Mouse (Mus musculus) heart, postnatal 4 days (tissue): ENCODE data around the gene Med13l. TPM values are rescaled to one million over a fixed set of nuclear protein-coding genes. Genes with fewer than 3 reads are reported as not detected.

ENCODE experiments used
- DNase-seq: peaks from one replicate; pipeline ENCODE4 v3.0.0; 2021
- total RNA-seq, 2 experiments: library from RNA; stranded (reverse); gene quantifications; 2 replicates each; pipeline ENCODE4 v1.2.3; 2021

Med13l gene
- total RNA-seq = 10 to 100 TPM; 38.5 to 40.9 TPM

DNA sequence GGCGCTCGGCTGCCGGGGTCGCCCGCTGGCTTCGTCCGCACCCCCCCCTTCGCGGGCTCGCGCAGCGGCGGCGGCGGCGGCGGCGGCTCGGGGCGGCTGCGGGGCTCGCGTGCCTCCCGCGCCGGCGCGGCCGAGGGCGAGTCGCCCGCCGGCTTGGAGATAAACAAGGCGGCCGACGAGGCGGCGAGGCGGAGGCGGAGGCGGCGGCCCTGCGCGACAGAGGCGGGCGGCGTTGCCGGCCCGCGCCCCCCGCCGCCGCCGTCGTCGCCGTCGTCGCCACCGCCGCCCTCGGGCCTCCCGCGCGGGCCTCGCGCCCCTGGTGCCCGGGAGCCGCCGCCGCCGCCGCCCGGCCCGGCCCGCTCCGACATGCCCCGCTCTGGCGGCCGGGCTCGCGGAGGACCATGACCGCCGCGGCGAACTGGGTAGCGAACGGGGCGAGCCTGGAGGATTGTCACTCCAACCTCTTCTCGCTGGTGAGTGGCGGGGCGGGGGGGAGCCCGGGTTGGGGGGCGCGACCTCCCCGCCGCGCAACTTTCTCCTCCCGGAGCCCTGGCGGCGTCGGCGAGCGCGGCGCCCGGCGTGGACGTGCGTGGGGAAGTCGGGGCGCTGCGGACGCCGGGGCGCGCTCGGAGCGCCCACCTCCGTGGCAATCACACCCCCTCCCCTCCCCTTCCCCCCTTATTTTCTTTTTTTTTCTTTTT lies at the start of gene Med13l:
Gene Med13l (plus strand): TSS at position 295 of the 701 bp plus-strand sequence.
- peak; percentile 83 for DNase-seq

DNA sequence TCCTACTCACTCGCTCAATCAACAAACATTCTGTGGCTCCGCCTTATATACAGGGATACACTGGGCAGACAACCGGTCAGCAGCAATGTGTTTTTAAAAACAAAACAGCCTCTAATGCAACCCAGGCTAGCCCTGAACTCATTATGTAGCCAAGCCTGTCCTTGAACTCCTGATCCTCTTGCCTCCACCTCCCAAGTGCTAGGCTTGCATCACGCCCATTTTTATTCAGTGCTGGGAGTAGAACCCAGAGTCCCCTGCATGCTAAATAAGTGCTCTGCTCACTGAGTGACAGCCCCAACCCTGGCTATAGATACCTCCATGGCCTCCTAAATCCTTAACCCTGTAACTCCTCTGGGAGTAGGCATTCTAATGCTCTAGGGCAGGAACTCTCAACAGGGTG lies 49.5 kb upstream of the Med13l start:
- DNase-seq = no peak

DNA sequence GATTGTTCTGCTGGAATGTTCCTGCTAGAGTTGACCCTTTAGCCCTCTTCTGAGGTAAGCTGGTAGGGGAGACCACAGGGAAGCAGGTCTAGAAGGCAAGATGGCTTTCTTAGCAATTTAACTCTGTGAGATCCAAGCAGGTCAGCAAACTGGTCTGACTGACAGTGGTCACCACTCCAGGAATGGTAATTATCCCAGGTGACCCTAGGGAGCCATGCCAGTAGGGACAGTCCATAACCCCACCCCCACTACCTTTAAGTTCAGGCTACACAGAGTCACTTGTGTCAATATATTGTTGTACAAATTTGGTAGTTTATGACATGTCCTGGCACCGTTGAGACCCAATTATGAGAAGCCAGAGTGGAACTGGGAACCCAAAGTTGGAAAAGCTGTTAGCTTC lies 47.5 kb upstream of the Med13l start:
- DNase-seq = no peak

DNA sequence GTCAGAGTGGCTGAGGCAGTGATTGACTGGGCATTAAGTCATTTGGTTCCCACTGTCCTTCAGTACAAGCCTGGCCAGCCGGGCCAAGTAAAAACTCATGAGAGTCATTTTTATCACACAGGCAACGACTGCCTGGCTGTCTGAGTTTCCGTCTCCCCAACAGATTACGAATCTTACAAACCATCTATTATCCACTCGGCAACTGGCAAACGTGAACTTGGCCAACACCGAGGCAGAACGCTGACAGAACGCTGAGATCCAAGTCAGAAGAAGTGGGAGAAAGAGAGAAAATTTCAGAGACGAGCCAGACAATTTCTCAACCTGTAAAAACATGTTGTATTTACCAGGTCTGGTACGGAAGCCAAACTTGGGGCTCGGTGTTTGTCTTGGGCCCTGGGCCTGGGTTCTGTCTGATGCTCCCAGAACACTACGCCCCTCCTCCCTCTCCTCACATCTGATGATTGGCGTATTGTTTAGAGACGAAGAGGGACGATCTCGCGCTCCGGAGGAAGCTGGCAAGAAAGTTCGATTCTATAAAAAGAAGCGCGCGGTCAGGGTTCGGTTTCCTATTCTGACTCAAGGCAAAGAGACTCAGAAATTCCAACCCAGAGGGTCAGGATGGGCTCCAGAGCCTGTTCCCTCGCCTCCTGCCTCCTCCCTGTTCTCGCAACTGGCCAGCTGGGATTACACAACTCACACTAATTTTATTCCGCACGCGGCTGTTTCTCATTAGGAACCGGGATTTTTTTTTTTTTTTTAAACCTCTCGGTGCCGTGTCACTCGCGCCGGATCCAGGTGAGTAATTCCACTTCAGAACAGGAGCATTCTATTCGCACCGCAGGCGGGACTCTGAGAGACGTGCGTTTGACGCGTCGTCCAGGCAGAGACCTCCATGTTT lies 46.6 kb upstream of the Med13l start:
- DNase-seq = peak; percentile 64

DNA sequence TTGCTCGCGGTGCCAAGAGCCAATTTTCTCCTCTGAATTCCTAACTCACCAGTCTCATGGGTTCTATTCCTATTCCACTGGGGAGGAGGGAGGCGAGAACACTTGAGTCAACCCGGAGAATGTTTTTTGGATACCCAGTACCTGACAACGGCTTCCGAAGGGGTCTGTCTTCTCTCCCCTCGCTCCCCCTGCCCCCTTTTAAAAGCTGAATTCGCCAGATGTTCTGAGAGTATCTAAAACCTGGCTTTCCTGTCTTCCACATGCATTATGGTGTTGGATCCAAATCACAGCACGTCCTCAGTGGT lies 46.0 kb upstream of the Med13l start:
- DNase-seq = no peak

DNA sequence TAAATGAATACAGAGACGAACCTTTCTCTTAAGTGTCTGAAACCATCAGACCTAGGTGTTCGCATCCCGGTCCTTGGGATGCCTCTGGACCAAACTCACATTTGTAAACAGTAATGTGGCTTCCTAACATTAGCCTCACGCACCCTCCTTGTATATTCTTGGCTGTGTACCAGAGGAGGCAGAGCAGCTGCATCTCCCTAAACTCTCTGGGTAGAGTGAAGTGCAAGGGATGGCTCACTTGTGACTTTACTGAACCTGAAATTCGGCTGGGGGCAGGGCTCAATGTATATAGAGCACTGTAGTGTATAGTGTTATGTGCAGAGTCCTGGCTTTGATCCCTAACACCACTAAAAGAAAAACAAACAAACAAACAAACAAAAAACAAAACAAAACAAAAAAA lies 45.6 kb upstream of the Med13l start:
- DNase-seq = no peak

DNA sequence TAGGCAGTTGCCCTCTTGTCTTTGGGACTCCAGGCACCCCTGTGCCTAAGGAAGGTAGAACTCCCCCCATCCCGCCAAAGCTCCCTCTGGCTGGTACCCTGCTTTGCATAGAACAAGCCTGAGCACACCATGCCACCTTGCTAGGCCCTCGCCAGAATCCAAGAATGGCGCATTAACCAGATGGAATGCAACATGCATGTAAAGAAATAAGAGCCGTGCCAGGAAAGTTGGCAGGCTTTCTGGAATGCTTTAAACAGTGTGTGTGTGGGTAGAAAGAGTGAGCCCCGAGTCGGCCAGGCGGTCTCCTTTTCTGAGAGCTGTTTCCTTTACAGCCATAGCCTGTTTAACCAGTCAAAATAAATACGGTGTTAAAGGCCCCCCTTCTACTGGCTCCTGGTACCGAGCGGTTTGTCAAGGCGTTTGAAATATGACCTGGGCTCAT lies 45.2 kb upstream of the Med13l start:
- DNase-seq = no peak

DNA sequence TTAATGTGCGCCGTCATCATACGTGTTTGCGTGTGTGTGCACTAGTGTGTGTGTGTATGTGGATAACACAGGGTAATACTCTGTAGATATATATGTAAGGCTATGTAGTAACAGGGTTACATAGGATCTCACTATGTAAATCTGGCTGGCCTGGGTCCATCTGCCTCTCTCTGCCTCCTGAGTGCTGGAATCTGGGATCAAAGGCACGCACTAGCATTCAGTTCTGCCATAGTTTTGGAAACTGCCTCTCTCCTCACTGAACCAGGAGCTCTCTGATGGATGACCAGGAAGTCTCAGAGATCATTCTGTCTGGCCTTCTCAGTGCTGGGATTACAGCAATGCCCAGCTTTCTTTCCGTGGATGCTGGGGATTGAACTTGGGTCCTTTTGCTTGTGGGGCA lies 44.4 kb upstream of the Med13l start:
- no peak for DNase-seq

DNA sequence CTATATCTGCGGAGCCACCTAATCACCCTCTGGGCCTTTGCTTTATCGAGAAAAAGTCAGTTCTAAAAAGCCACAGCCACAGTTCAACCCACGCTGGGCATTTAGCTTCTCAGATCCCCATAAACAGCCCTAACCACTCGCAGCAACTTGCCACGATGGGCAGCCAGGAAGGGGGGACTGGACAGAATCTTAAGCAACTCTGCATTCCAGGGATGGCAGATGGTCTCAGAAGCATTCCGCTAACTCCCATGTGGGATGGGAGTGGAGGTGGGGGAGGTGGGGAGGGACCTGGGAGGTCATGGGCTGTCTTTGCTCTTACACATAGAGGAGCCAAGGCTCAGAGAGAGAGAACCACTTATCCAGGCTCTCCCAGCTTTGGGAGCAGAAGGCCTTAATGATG lies 44.0 kb upstream of the Med13l start:
- no peak for DNase-seq

DNA sequence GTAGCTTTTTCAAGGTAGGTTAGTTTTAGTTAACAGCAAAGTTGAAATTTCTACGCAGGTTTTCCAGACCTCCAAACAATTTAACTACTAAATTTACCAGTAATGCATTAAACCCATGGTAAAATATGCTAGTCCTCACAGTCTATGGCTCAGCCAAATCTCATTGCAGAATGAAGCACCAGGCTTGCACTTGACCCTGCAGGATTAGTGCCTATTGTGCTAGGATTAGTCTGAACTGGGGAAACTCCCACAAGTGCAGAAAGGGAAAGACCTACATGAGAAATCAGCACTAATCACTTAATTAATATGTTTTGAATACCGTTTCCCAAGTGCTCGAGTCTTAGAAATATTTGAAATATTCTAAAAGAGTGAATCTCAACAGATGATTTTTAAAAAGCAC lies 40.0 kb upstream of the Med13l start:
- DNase-seq = no peak

DNA sequence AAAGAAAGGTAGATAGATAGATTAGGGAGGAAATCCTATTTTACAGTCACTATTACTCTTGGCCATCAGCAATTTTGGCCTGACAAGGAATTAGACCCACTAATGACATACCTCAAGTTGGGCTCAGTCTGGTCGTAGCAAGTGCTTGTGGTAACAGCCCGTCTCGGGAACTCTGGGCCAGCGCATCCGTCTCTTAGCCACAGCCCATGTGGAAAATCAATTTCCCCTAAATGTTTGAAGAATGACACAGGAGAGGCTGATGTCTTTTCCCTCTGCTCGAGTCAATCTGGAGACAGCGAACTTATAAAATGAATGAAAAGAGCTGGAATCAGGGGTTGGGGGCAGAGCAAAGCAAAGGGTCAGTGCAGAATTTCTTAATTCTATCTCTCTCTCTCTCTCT lies 36.1 kb upstream of the Med13l start:
- DNase-seq = no peak

DNA sequence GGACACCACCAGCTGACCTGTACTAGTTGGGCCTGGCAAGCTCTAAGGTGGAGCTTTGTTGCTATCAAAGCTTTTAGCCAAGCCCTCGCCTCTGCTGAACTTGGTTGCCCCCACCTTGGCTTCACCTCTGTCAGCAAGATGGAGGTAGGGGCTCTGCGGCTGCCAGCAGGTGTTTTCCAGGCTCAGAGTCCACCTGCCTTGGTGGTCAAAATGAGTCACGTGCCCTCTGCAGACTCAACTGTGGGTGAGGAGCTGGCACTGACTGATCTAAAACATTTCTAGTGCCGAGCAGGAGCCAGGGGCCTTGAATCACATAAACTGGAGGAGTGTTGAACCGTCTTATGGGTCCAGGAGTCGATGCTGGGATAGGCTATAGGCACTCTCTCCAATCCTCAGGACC lies 34.8 kb upstream of the Med13l start:
- DNase-seq = no peak

DNA sequence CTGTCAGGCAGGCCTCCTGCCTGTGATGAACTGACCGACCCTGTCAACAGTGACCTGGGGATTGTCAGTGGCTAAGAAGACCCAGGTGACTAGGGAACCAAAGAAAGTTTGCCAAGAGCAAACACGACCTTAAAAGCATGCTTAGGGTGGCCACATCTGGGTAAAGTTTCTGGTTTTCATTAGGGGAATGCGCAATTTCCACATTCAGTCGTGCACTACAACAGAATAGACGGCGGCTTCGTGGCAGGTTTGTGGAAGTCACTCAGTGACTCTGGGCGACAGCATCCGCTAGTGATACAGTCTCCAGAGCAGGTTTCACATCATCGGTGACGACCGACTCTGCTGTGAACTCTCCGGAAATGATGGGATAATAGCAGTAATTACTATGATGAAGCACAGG lies 34.0 kb upstream of the Med13l start:
- no peak for DNase-seq

DNA sequence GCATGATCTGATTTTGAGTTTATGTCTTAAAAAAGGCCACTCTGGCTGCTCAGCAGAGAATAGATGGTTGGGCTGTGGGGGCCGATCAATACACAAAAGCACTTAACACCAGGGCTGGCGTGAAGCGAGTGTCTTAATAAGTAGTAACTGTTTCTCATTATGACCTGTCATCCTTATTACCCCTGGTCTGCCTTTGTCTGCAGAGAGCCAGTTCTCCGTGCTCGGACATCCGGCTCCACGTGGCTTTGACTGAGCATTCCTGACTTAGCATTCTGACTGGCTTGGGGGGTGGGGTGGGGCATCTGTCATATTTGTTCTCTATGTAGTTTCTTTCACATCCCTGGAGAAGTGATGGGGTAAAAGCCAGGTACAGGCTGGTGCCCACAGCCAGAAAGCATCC lies 31.2 kb upstream of the Med13l start:
- no peak for DNase-seq

DNA sequence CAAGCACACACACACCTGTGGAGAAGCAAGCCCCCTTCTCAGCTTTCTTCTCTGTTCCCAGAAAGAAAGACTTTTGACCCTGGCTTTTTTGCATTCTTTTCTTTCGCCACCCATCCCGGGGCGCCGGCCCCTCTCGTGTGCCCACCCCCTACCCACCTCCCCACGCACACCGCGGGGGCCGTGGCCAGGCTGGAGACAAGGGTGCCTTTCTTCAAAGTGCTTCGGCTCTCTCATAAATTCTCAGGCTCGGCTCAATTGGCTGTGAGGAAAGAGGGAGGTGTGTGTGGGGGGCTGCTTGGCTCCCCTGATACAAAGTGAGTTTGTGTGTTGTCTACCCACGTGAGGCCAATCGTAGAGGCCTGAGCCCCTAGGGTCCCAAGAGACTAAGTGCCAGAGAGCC lies 28.4 kb upstream of the Med13l start:
- DNase-seq = no peak

DNA sequence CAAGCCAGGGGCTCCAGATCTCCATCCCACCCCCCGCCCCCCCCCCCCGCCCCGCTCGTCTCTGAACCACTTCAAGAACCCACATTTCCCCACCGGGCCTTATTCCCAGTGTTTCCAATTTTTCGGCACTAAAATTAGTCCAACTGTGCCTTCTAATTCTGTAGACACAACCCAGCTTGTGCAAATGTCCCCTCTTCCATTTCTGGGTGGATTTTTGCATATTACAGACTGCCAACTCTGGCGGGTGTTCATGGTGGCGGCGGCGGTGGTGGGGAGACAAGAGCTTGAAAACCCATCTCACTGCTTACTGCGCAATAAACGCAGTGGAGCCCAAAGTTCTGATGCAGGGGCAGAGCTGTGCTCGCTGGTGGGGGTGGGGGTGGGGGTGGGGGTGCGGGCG lies 27.8 kb upstream of the Med13l start:
- DNase-seq = no peak

DNA sequence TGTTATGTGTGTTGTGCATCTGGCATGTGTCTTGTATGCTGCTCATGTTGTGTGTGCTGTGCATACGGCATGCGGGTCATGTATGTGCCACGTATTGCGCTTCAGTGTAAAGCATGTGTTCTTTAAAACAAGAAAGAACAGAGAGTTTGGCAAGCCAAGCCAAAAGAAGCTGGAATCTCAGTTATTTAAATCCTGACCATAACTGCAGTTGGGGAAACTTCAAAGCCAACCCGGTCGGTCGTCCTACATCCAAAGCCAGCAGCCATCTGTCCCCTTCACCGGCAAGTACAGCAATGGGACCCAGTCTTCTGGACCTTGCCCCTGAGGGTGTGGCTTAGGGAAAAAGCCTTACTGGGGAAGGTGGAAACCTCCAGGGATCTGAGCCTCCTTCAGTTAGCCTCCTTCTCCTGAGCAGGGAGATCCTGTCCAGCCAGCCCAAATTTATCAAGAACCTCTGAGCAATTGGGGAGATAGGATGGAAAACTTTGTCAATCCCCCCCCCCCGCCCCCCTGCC lies 26.0 kb upstream of the Med13l start:
- DNase-seq = no peak

DNA sequence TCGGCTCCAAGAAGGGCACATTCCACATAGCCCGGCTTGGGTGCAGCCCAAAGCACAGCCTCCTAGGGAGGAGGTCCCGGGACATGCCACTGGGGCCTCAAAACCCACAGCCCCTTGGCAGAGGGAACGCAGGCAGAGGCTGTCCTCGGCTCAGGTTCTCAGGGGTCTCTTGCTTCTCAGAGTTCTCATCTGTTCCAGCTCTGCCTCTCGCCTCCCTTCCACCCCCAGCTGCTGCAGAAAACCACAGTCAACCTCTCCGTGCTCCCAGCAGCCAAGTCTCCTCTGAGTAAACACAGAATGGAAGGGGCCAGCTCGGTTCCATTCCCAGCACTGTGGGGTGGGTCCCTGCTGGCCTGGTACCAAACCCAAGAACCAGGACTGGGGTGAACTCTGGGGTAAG lies 25.3 kb upstream of the Med13l start:
- DNase-seq = no peak

DNA sequence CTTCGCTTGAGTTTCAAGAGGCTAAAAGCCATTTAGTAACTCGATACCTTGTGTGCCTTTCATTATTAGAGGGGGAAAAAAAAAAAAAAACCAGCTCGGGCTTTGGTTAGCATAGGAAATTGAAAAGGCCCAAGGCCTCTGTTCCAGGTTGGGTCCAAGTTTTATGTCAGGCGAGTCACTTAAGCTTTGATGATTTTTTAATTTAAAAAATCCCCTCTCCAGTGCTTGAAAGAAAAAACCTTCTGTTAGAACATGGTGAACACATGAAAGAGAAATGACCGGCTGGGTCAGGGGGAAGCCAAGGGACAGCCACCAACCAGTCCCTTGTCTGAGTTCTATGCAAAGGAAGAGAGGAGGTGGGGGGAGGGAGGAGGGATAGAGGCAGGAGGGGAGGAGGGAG lies 22.0 kb upstream of the Med13l start:
- no peak for DNase-seq

DNA sequence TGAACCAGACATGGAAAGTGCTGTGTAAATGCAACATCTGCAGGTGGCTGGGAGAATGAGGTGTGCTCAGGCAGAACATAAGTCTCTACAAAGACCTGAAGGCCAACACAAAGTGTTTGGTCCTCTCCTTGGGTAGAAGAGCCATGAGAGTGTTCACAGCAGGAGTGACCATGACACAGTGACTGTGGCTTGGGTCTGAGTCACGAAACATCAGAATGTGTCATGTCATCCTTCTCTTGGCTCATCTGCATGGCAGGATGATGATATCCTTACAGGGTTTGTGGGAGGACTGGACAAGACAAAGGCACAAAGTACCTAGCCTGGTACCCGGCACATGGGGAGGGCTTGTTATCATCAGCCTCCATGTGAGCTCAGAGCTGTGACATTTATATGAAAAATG lies 16.7 kb upstream of the Med13l start:
- no peak for DNase-seq

DNA sequence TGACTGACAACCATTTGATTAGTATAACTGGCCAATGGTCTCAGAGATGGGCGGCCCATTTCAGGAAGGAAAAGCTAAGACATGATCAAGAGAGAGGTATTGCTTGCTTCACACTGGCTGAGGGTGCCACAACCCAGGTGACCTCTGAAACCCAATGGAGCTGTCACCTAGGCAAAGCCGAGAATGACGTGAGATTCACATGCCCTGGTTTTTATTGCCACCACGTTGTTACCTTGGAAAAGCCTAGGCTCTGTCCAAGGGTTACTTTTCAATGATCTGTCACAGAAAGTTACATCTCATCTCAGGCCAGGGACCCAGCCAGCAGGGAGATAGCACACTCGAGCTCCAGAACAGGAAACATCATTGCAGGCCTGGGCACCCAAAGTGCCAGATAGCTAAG lies 10.0 kb upstream of the Med13l start:
- no peak for DNase-seq

DNA sequence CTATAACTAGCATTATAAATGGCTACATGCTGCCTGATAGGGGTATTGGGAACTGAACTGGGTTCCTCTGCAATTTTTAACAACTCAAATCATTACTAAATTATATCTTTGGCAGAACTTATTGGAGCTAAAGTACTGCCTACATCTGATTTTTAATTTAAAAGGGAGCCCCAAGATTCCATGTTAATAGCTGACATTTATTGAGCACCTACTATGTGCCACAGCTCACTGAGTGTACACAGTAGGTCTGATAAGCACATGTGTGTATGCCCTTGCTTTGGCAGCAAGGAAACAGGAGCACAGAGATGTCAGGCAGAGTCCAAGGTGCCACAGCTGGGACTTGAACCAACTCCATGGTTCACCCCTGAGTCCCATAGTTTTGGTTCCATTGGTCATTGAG lies 7.2 kb upstream of the Med13l start:
- DNase-seq = no peak

DNA sequence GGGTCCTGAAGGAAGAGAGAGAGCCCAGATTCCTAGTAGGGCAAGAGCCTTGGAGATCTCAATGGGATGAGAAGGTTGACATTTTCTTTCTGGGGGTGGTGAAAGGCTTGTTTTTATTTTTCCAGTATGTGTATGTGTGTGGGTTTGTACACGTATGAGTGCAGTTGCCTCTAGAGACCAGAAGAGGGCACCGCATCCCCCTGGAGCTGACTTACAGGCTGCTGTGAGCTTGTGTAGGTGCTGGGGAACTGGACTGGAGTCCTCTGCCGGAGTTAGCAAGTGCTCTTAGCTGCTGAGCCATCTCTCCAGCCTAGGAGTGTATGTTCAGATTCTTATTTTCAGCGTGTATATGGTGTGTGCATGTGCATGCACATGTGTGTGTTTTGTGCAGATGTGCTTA lies 5.2 kb upstream of the Med13l start:
- DNase-seq = no peak

DNA sequence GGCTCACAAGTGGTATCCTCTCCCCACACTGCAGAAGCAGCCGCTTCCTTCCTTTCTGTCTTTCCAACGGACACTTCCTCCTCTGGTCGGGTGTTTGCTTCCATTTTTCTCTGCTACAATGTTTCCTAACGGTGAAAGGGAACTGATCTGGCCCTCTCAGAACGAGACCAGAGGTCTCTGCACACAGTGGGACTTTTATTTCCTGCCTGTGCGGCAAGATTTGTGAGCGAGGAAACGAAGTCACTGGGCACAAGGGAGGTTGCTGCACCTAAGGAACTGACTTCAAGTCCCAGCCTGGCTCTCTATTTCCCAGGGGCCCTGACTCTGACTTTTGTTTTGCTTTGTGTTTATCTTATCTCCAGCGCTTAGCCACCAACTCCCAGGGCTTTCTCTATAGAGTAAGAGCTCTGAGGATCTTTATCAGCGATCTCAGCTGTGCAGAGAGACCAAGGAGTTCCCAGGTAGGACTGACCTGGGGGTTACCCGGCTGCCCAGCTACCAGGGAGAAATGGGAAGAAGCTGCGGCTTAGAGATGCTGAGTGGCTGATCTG lies 4.0 kb upstream of the Med13l start:
- no peak for DNase-seq
